Mouse (Mus musculus) liver, embryonic 14.5 days (tissue): ENCODE data around the gene Olfr1411.
A peak's percentile ranks its signal among the peaks of the same experiment; 100 is the strongest.

Experiments
- CTCF ChIP-seq: IDR thresholded peaks from 2 replicates; pipeline ENCODE4 v1.5.1; 2016; ENCODE audit warnings: antibody characterized with exemption, low read depth, control low read depth
- EP300 ChIP-seq: IDR thresholded peaks from 2 replicates; pipeline ENCODE4 v1.6.1; 2016; ENCODE audit warnings: antibody characterized with exemption, low read depth

GRCm38 (mm10) chr1:92611008-92611407 lies 16.8 kb downstream of the Olfr1411 start:
- peak; percentile 78 for TF ChIP-seq CTCF
- TF ChIP-seq EP300 = no peak
